Mouse (Mus musculus) large intestine, adult 2 months (tissue): ENCODE results near the gene Cdh24. TPM values are rescaled to one million over a fixed set of nuclear protein-coding genes. Genes with fewer than 3 reads are reported as not detected.

Source experiments
- DNase-seq: peaks from one replicate; pipeline ENCODE4 v3.0.0-alpha.2; 2012; ENCODE audit warnings: low read depth, low spot score
- WGBS: fragments of 180-500 bp; shearing (Covaris S2); methylation state at CpG from one replicate; pipeline ENCODE4 v1.1.7; 2018; 5-methylcytosine and 5-hydroxymethylcytosine counted together
- polyA plus RNA-seq: library from polyadenylated mRNA; depleted of rRNA; stranded (reverse); fragments of >200 nt; gene quantifications from 2 replicates; pipeline ENCODE4 v1.2.3, GENCODE M21; 2012

Cdh24 gene
- polyA plus RNA-seq, 1 experiment = 3.2 TPM

- WGBS = 85% methylated on average over 6 of the region's 6 CpGs
- no peak for DNase-seq
These were observed 30.5 kb downstream of the Cdh24 start for GRCm38 (mm10) chr14:54610648-54611047.

GRCm38 (mm10) chr14:54609962-54610361 is 31.2 kb downstream of the Cdh24 start:
- WGBS = 74% methylated on average over 4 of the region's 4 CpGs
- no peak for DNase-seq

GRCm38 (mm10) chr14:54609245-54609644 is 31.9 kb downstream of the Cdh24 start:
- no peak for DNase-seq
- 68% methylated on average over 4 of the region's 4 CpGs for WGBS

- DNase-seq = no peak
- 70% methylated on average over 8 of the region's 8 CpGs for WGBS
These were observed 33.9 kb downstream of the Cdh24 start for GRCm38 (mm10) chr14:54607226-54607625.

- no peak for DNase-seq
- WGBS = 1% methylated on average over 39 of the region's 39 CpGs
These were observed 35.3 kb downstream of the Cdh24 start, which contains the start of gene 4931414P19Rik for GRCm38 (mm10) chr14:54605752-54606321. Gene 4931414P19Rik (minus strand): TSS chr14:54605993.

- DNase-seq = no peak
- 81% methylated on average over 8 of the region's 8 CpGs for WGBS
These were observed 37.5 kb downstream of the Cdh24 start for GRCm38 (mm10) chr14:54603686-54604085.

- peak; percentile 95 for DNase-seq
- under 1% methylated on average over 46 of the region's 46 CpGs for WGBS
These were observed 38.0 kb downstream of the Cdh24 start for GRCm38 (mm10) chr14:54603038-54603654.

- no peak for DNase-seq
- WGBS = 42% methylated on average over 4 of the region's 4 CpGs
These were observed 38.6 kb downstream of the Cdh24 start for GRCm38 (mm10) chr14:54602613-54603012.

- DNase-seq = no peak
- 80% methylated on average over 2 of the region's 2 CpGs for WGBS
These were observed 39.6 kb downstream of the Cdh24 start for GRCm38 (mm10) chr14:54601601-54602000.

- no peak for DNase-seq
- 86% methylated on average over 7 of the region's 7 CpGs for WGBS
These were observed 44.1 kb downstream of the Cdh24 start for GRCm38 (mm10) chr14:54597084-54597483.

- 87% methylated on average over 28 of the region's 28 CpGs for WGBS
- no peak for DNase-seq
These were observed 46.3 kb downstream of the Cdh24 start for GRCm38 (mm10) chr14:54594631-54595414.

- no peak for DNase-seq
- WGBS = 93% methylated on average over 3 of the region's 3 CpGs
These were observed 47.1 kb downstream of the Cdh24 start for GRCm38 (mm10) chr14:54594055-54594454.

GRCm38 (mm10) chr14:54592319-54592934 is 48.7 kb downstream of the Cdh24 start:
- 60% methylated on average over 10 of the region's 10 CpGs for WGBS
- DNase-seq = no peak

GRCm38 (mm10) chr14:54591056-54591455 is 50.1 kb downstream of the Cdh24 start:
- 93% methylated on average over 16 of the region's 16 CpGs for WGBS
- no peak for DNase-seq

GRCm38 (mm10) chr14:54583681-54584338 is 57.4 kb downstream of the Cdh24 start:
- no peak for DNase-seq
- 49% methylated on average over 7 of the region's 7 CpGs for WGBS

- WGBS = 93% methylated on average over 9 of the region's 9 CpGs
- no peak for DNase-seq
These were observed 58.6 kb downstream of the Cdh24 start for GRCm38 (mm10) chr14:54582536-54582935.
